Mouse (Mus musculus): ENCODE results near the gene Haao. TPM values are rescaled to one million over a fixed set of nuclear protein-coding genes. Genes with fewer than 3 reads are reported as not detected.
"Not testable (repeated sequence)": the region's sequence is repeated elsewhere in the genome, so short reads cannot be mapped to it uniquely, and the experiment has no call there.

Haao gene
- polyA plus RNA-seq, 1 experiment from 2014 or later = 0.89 TPM

GRCm38 (mm10) chr17:83862134-83862881 is 14.5 kb upstream of the Haao start:
- ATAC-seq (ENCODE audit: borderline replicate concordance, extremely low read depth, low FRiP score, low TSS enrichment) = peak; percentile 68
- Histone ChIP-seq H3K9me3 (no peaks in the 10 kb centered on the region), H3K27me3 (no peaks in the 10 kb centered on the region), H3K4me2 (peak overlapping the region; percentile 84), H3K36me3 (no peaks in the 10 kb centered on the region), H3K4me1 (peaks cover 6% of the 10 kb centered on the region), H3K9ac (peak overlapping the region; percentile 71), H3K4me3 (peak overlapping the region; percentile 78), H3K27ac (peak overlapping the region; percentile 91)
- WGBS = under 1% methylated on average over 27 of the region's 27 CpGs

- Histone ChIP-seq H3K4me2 (peak overlapping the region; percentile 84), H3K4me3 (peak overlapping the region; percentile 78), H3K27ac (peak overlapping the region; percentile 91), H3K36me3 (no peaks in the 10 kb centered on the region), H3K4me1 (peaks cover 6% of the 10 kb centered on the region), H3K9me3 (no peaks in the 10 kb centered on the region), H3K27me3 (no peaks in the 10 kb centered on the region), H3K9ac (peak overlapping the region; percentile 71)
- ATAC-seq (ENCODE audit: borderline replicate concordance, extremely low read depth, low FRiP score, low TSS enrichment) = peak; percentile 93
- WGBS = under 1% methylated on average over 62 of the region's 62 CpGs
Observed at GRCm38 (mm10) chr17:83861444-83862133, 13.8 kb upstream of the Haao start.

- H3K4me3 ChIP-seq = peak overlapping the region; percentile 78
- H3K9me3 ChIP-seq; H3K4me1 ChIP-seq; ATAC-seq (ENCODE audit: borderline replicate concordance, extremely low read depth, low FRiP score, low TSS enrichment); H3K36me3 ChIP-seq; H3K27ac ChIP-seq; H3K27me3 ChIP-seq: not testable (repeated sequence)
- peak overlapping the region; percentile 71 for H3K9ac ChIP-seq
- WGBS = 64% methylated on average over 8 of the region's 8 CpGs
- peak overlapping the region; percentile 84 for H3K4me2 ChIP-seq
Observed at GRCm38 (mm10) chr17:83860968-83861367, 13.2 kb upstream of the Haao start.

GRCm38 (mm10) chr17:83860224-83860623 is 12.5 kb upstream of the Haao start:
- H3K4me2 ChIP-seq = no peak overlapping the region
- H3K36me3 ChIP-seq = no peaks in the 10 kb centered on the region
- H3K27me3 ChIP-seq = no peaks in the 10 kb centered on the region
- no peak overlapping the region for H3K4me3 ChIP-seq
- H3K27ac ChIP-seq = no peak overlapping the region
- WGBS = 62% methylated on average over 7 of the region's 7 CpGs
- ATAC-seq (ENCODE audit: borderline replicate concordance, extremely low read depth, low FRiP score, low TSS enrichment) = no peak
- H3K9me3 ChIP-seq = no peaks in the 10 kb centered on the region
- H3K9ac ChIP-seq = no peak overlapping the region
- peaks cover 6% of the 10 kb centered on the region for H3K4me1 ChIP-seq

- no peak overlapping the region for H3K27ac ChIP-seq
- no peak overlapping the region for H3K4me3 ChIP-seq
- H3K27me3 ChIP-seq = no peaks in the 10 kb centered on the region
- H3K4me1 ChIP-seq = peaks cover 6% of the 10 kb centered on the region
- no peaks in the 10 kb centered on the region for H3K36me3 ChIP-seq
- no peak for ATAC-seq (ENCODE audit: borderline replicate concordance, extremely low read depth, low FRiP score, low TSS enrichment)
- H3K9ac ChIP-seq = no peak overlapping the region
- H3K9me3 ChIP-seq = no peaks in the 10 kb centered on the region
- WGBS = 80% methylated on average over 4 of the region's 4 CpGs
- no peak overlapping the region for H3K4me2 ChIP-seq
Observed at GRCm38 (mm10) chr17:83859639-83860038, 11.9 kb upstream of the Haao start.

- Histone ChIP-seq H3K4me2 (no peak overlapping the region), H3K27ac (no peak overlapping the region), H3K27me3 (no peaks in the 10 kb centered on the region), H3K36me3 (no peaks in the 10 kb centered on the region), H3K4me1 (peaks cover 10% of the 10 kb centered on the region), H3K9ac (no peak overlapping the region), H3K4me3 (no peak overlapping the region), H3K9me3 (no peaks in the 10 kb centered on the region)
- ATAC-seq (ENCODE audit: borderline replicate concordance, extremely low read depth, low FRiP score, low TSS enrichment) = no peak
- WGBS = 77% methylated on average over 7 of the region's 7 CpGs
Observed at GRCm38 (mm10) chr17:83858413-83858812, 10.7 kb upstream of the Haao start.

GRCm38 (mm10) chr17:83854284-83854918 is 6.6 kb upstream of the Haao start:
- Histone ChIP-seq H3K4me2 (peak overlapping the region; percentile 34), H3K9ac (no peak overlapping the region), H3K9me3 (no peaks in the 10 kb centered on the region), H3K27ac (no peak overlapping the region), H3K27me3 (no peaks in the 10 kb centered on the region), H3K4me3 (no peak overlapping the region; the same call in 1 of the 2 replicates), H3K4me1 (0 out of 2 replicates have a peak, but pooled peaks cover 7% of the 10 kb centered on the region), H3K36me3 (no peaks in the 10 kb centered on the region)
- WGBS = 40% methylated on average over 12 of the region's 12 CpGs
- ATAC-seq (ENCODE audit: borderline replicate concordance, extremely low read depth, low FRiP score, low TSS enrichment) = peak; percentile 67

GRCm38 (mm10) chr17:83853831-83854230 is 6.1 kb upstream of the Haao start:
- no peak overlapping the region; the same call in 1 of the 2 replicates for H3K4me3 ChIP-seq
- 0 out of 2 replicates have a peak, but pooled peaks cover 7% of the 10 kb centered on the region for H3K4me1 ChIP-seq
- no peaks in the 10 kb centered on the region for H3K9me3 ChIP-seq
- no peak overlapping the region for H3K9ac ChIP-seq
- 43% methylated on average over 3 of the region's 3 CpGs for WGBS
- peak overlapping the region; percentile 34; the same call in 1 of the 2 replicates for H3K4me2 ChIP-seq
- H3K27me3 ChIP-seq = no peaks in the 10 kb centered on the region
- no peak for ATAC-seq (ENCODE audit: borderline replicate concordance, extremely low read depth, low FRiP score, low TSS enrichment)
- no peak overlapping the region for H3K27ac ChIP-seq
- no peaks in the 10 kb centered on the region for H3K36me3 ChIP-seq

GRCm38 (mm10) chr17:83850864-83851263 is 3.1 kb upstream of the Haao start:
- no peaks in the 10 kb centered on the region for H3K36me3 ChIP-seq
- H3K4me2 ChIP-seq = no peak overlapping the region
- no peak overlapping the region for H3K9ac ChIP-seq
- H3K27ac ChIP-seq = no peak overlapping the region
- no peak for ATAC-seq (ENCODE audit: borderline replicate concordance, extremely low read depth, low FRiP score, low TSS enrichment)
- H3K4me1 ChIP-seq = 0 out of 2 replicates have a peak, but pooled peaks cover 7% of the 10 kb centered on the region
- WGBS = 78% methylated on average over 5 of the region's 5 CpGs
- H3K9me3 ChIP-seq = no peaks in the 10 kb centered on the region
- no peak overlapping the region for H3K4me3 ChIP-seq
- H3K27me3 ChIP-seq = no peaks in the 10 kb centered on the region

GRCm38 (mm10) chr17:83850458-83850857 is 2.7 kb upstream of the Haao start:
- no peaks in the 10 kb centered on the region for H3K27me3 ChIP-seq
- 0 out of 2 replicates have a peak, but pooled peaks cover 7% of the 10 kb centered on the region for H3K4me1 ChIP-seq
- ATAC-seq (ENCODE audit: borderline replicate concordance, extremely low read depth, low FRiP score, low TSS enrichment) = no peak
- H3K4me3 ChIP-seq = no peak overlapping the region
- H3K4me2 ChIP-seq = no peak overlapping the region
- no peak overlapping the region for H3K27ac ChIP-seq
- WGBS = 13% methylated on average over 9 of the region's 9 CpGs
- no peaks in the 10 kb centered on the region for H3K9me3 ChIP-seq
- no peaks in the 10 kb centered on the region for H3K36me3 ChIP-seq
- H3K9ac ChIP-seq = no peak overlapping the region

- no peak overlapping the region for H3K9ac ChIP-seq
- no peak overlapping the region for H3K4me3 ChIP-seq
- no peak for ATAC-seq (ENCODE audit: borderline replicate concordance, extremely low read depth, low FRiP score, low TSS enrichment)
- no peaks in the 10 kb centered on the region for H3K36me3 ChIP-seq
- H3K4me2 ChIP-seq = no peak overlapping the region
- 68% methylated on average over 5 of the region's 5 CpGs for WGBS
- no peaks in the 10 kb centered on the region for H3K9me3 ChIP-seq
- H3K4me1 ChIP-seq = 0 out of 2 replicates have a peak, but pooled peaks cover 7% of the 10 kb centered on the region
- no peaks in the 10 kb centered on the region for H3K27me3 ChIP-seq
- H3K27ac ChIP-seq = no peak overlapping the region
Observed at GRCm38 (mm10) chr17:83849717-83850116, 2.0 kb upstream of the Haao start.

All from lung, embryonic 15.5 days (tissue).